Mouse (Mus musculus): ENCODE data around the gene Clca3a2.
"Not testable (repeated sequence)": the region's sequence is repeated elsewhere in the genome, so short reads cannot be mapped to it uniquely, and the experiment has no call there.

DNA sequence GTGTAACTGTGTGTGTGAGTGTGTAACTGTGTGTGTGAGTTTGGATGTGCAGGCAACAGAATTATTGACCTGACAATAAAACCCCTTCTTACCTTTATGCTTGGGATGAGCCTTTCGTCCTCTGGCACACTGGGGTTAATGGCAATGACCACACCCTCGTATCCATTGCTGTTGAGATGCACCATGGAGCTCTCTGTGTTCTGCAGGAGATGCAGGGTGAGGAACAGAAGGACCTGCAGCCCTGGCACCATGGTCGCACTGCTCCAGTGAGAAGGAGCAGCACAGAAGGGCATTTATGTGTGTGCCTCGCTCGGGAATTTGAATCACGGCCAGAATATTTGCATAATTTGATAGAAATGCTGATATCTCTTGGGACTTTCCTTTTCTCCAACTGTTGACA, at the start of gene Clca3a2:
- TF ChIP-seq POLR2A (IDR thresholded peaks at IDR 0.05; ENCODE audit: low read depth, low read length); CTCF (IDR thresholded peaks at IDR 0.05; ENCODE audit: extremely low read depth, insufficient read depth, insufficient read length, insufficient replicate concordance): not testable (repeated sequence)
